In genomic region chr1:86986372-86986771, GRCm38 (mm10) we compare ENCODE assay signal across 17 mouse cellular contexts.
"Had no signal": no experiment of that assay in that cellular context is flagged by ENCODE, and none has a peak within 500 bp of the region (broad histone marks: within the 10 kb centered on the region; RNA-seq: fewer than 3 reads in every experiment).

No protein-coding gene starts in this region.

- DNase-seq: kidney, adult 2 months; kidney, postnatal 25 days; liver, postnatal 0 days; lung, embryonic 14.5 days; retina, postnatal 1 day; thymus, adult 2 months; thymus, postnatal 14 days; thymus, postnatal 4 days had no signal

- H3K4me3 ChIP-seq: left cerebral cortex, adult 2 months; midbrain, embryonic 12.5 days; midbrain, embryonic 15.5 days; neural tube, embryonic 12.5 days; neural tube, embryonic 15.5 days had no signal

- H3K27ac ChIP-seq: kidney, postnatal 0 days; liver, embryonic 14.5 days; macrophage; midbrain, embryonic 12.5 days; midbrain, embryonic 15.5 days; neural tube, embryonic 12.5 days; neural tube, embryonic 15.5 days; stomach, postnatal 0 days had no signal
